Mouse (Mus musculus) midbrain, embryonic 14.5 days (tissue): ENCODE measurements around the gene Slc24a3. TPM values are rescaled to one million over a fixed set of nuclear protein-coding genes. Genes with fewer than 3 reads are reported as not detected.

Experiments
- ATAC-seq: fragments of 200-750 bp; cut with Nextera tagmentation; 2 replicates; pipeline ENCODE4 v1.8.0; 2017; ENCODE audit warnings: moderate number of reproducible peaks, moderate library complexity; ENCODE audit not compliant: low FRiP score, low TSS enrichment
- DNase-seq: peaks from one replicate; pipeline ENCODE4 v3.0.0-alpha.2; 2015
- H3K27ac ChIP-seq: fragments of 300-500 bp; sonication (generic); replicated peaks from 2 replicates; pipeline ENCODE4 v1.5.1; 2014; ENCODE audit warnings: mild to moderate bottlenecking, low read depth, low read length, moderate library complexity
- H3K27me3 ChIP-seq: fragments of 300-500 bp; sonication (generic); 2 replicates; pipeline ENCODE4 v1.6.1; 2014; ENCODE audit warnings: low read length, control low read depth, mixed read lengths; ENCODE audit not compliant: control insufficient read depth, insufficient read depth
- H3K36me3 ChIP-seq: fragments of 300-500 bp; sonication (generic); 2 replicates; pipeline ENCODE4 v1.6.1; 2014; ENCODE audit warnings: low read length, control low read depth; ENCODE audit not compliant: control insufficient read depth, insufficient read depth
- H3K4me1 ChIP-seq: fragments of 300-500 bp; sonication (generic); 2 replicates; pipeline ENCODE4 v1.6.1; 2014; ENCODE audit warnings: mild to moderate bottlenecking, antibody characterized with exemption, low read length, control low read depth; ENCODE audit not compliant: control insufficient read depth, insufficient read depth
- H3K4me2 ChIP-seq: fragments of 300-500 bp; sonication (generic); 2 replicates; pipeline ENCODE4 v1.6.1; 2014; ENCODE audit warnings: mild to moderate bottlenecking, low read length, moderate library complexity
- H3K4me3 ChIP-seq: fragments of 300-500 bp; sonication (generic); replicated peaks from 2 replicates; pipeline ENCODE4 v1.5.1; 2014; ENCODE audit warnings: low read depth, low read length
- H3K9ac ChIP-seq: fragments of 300-500 bp; sonication (generic); replicated peaks from 2 replicates; pipeline ENCODE4 v1.6.1; 2014; ENCODE audit warnings: mild to moderate bottlenecking, low read length, moderate library complexity
- H3K9me3 ChIP-seq: fragments of 300-500 bp; sonication (generic); 2 replicates; pipeline ENCODE4 v1.6.1; 2016; ENCODE audit warnings: low read length, control low read depth, mixed read lengths; ENCODE audit not compliant: control insufficient read depth
- WGBS: fragments of 180-500 bp; shearing (Covaris S2); extraction: QIAGEN DNeasy Blood & Tissue Kit; methylation state at CpG from one replicate; pipeline ENCODE4 v1.1.7; 2014; 5-methylcytosine and 5-hydroxymethylcytosine counted together
- polyA plus RNA-seq: library from polyadenylated mRNA; unstranded; fragments of >200 nt; fragmentation: Nextera tagmentation; extraction: Ambion mirVana; gene quantifications from 2 replicates; pipeline ENCODE4 v1.2.1, GENCODE M21; 2014

Slc24a3 gene
- polyA plus RNA-seq, 1 experiment from 2014 or later = 13.1 TPM

GRCm38 (mm10) chr2:145336406-145336805, 168.9 kb downstream of the Slc24a3 start:
- Histone ChIP-seq H3K4me2 (no peak overlapping the region), H3K27me3 (no peaks in the 10 kb centered on the region), H3K36me3 (no peaks in the 10 kb centered on the region), H3K4me1 (no peaks in the 10 kb centered on the region), H3K9ac (no peak overlapping the region), H3K27ac (no peak overlapping the region), H3K4me3 (no peak overlapping the region), H3K9me3 (no peaks in the 10 kb centered on the region)
- DNase-seq (no peak), ATAC-seq (no peak)

GRCm38 (mm10) chr2:145340816-145341215, 173.3 kb downstream of the Slc24a3 start:
- H3K4me2 ChIP-seq = no peak overlapping the region
- ATAC-seq (no peak), DNase-seq (no peak)
- H3K36me3 ChIP-seq = no peaks in the 10 kb centered on the region
- no peak overlapping the region for H3K4me3 ChIP-seq
- no peaks in the 10 kb centered on the region for H3K4me1 ChIP-seq
- no peak overlapping the region for H3K9ac ChIP-seq
- no peaks in the 10 kb centered on the region for H3K27me3 ChIP-seq
- WGBS = 80% methylated on average over 2 of the region's 2 CpGs
- no peak overlapping the region for H3K27ac ChIP-seq
- no peaks in the 10 kb centered on the region for H3K9me3 ChIP-seq

GRCm38 (mm10) chr2:145342956-145343355, 175.4 kb downstream of the Slc24a3 start:
- H3K27ac ChIP-seq = no peak overlapping the region
- no peaks in the 10 kb centered on the region for H3K4me1 ChIP-seq
- no peaks in the 10 kb centered on the region for H3K27me3 ChIP-seq
- ATAC-seq (no peak), DNase-seq (no peak)
- no peak overlapping the region for H3K4me3 ChIP-seq
- H3K4me2 ChIP-seq = no peak overlapping the region
- no peaks in the 10 kb centered on the region for H3K9me3 ChIP-seq
- H3K36me3 ChIP-seq = no peaks in the 10 kb centered on the region
- 87% methylated on average over 4 of the region's 4 CpGs for WGBS
- no peak overlapping the region for H3K9ac ChIP-seq

- Histone ChIP-seq H3K9me3 (no peaks in the 10 kb centered on the region), H3K4me3 (no peak overlapping the region), H3K9ac (no peak overlapping the region), H3K4me2 (no peak overlapping the region), H3K27ac (no peak overlapping the region), H3K4me1 (no peaks in the 10 kb centered on the region), H3K27me3 (no peaks in the 10 kb centered on the region), H3K36me3 (no peaks in the 10 kb centered on the region)
- 94% methylated on average over 1 of the region's 1 CpGs for WGBS
- ATAC-seq = no peak
- no peak for DNase-seq
These were observed 177.0 kb downstream of the Slc24a3 start for GRCm38 (mm10) chr2:145344521-145344920.

GRCm38 (mm10) chr2:145353801-145354200, 186.2 kb downstream of the Slc24a3 start:
- ATAC-seq (no peak), DNase-seq (no peak)
- H3K4me2 ChIP-seq = no peak overlapping the region
- H3K27ac ChIP-seq = no peak overlapping the region
- no peaks in the 10 kb centered on the region for H3K9me3 ChIP-seq
- H3K9ac ChIP-seq = no peak overlapping the region
- H3K27me3 ChIP-seq = no peaks in the 10 kb centered on the region
- H3K4me1 ChIP-seq = no peaks in the 10 kb centered on the region
- 73% methylated on average over 1 of the region's 1 CpGs for WGBS
- H3K36me3 ChIP-seq = no peaks in the 10 kb centered on the region
- H3K4me3 ChIP-seq = no peak overlapping the region

- H3K4me1 ChIP-seq = no peaks in the 10 kb centered on the region
- 81% methylated on average over 6 of the region's 6 CpGs for WGBS
- no peak for DNase-seq
- no peak overlapping the region for H3K4me2 ChIP-seq
- H3K9me3 ChIP-seq = no peaks in the 10 kb centered on the region
- H3K36me3 ChIP-seq = no peaks in the 10 kb centered on the region
- ATAC-seq = no peak
- no peaks in the 10 kb centered on the region for H3K27me3 ChIP-seq
- no peak overlapping the region for H3K27ac ChIP-seq
- no peak overlapping the region for H3K9ac ChIP-seq
- H3K4me3 ChIP-seq = no peak overlapping the region
These were observed 190.8 kb downstream of the Slc24a3 start for GRCm38 (mm10) chr2:145358236-145358942.

- no peaks in the 10 kb centered on the region for H3K27me3 ChIP-seq
- 85% methylated on average over 2 of the region's 2 CpGs for WGBS
- ATAC-seq (no peak), DNase-seq (no peak)
- no peak overlapping the region for H3K9ac ChIP-seq
- H3K9me3 ChIP-seq = no peaks in the 10 kb centered on the region
- H3K4me3 ChIP-seq = no peak overlapping the region
- H3K4me2 ChIP-seq = no peak overlapping the region
- no peaks in the 10 kb centered on the region for H3K4me1 ChIP-seq
- no peak overlapping the region for H3K27ac ChIP-seq
- no peaks in the 10 kb centered on the region for H3K36me3 ChIP-seq
These were observed 196.1 kb downstream of the Slc24a3 start for GRCm38 (mm10) chr2:145363604-145364003.

- Histone ChIP-seq H3K4me2 (no peak overlapping the region), H3K36me3 (no peaks in the 10 kb centered on the region), H3K27ac (no peak overlapping the region), H3K9me3 (no peaks in the 10 kb centered on the region), H3K4me1 (no peaks in the 10 kb centered on the region), H3K9ac (no peak overlapping the region), H3K4me3 (no peak overlapping the region), H3K27me3 (no peaks in the 10 kb centered on the region)
- no peak for ATAC-seq
- WGBS = 72% methylated on average over 2 of the region's 2 CpGs
- no peak for DNase-seq
These were observed 201.1 kb downstream of the Slc24a3 start for GRCm38 (mm10) chr2:145368701-145369100.

- Histone ChIP-seq H3K4me1 (no peaks in the 10 kb centered on the region), H3K36me3 (no peaks in the 10 kb centered on the region), H3K4me3 (no peak overlapping the region), H3K27me3 (no peaks in the 10 kb centered on the region), H3K4me2 (no peak overlapping the region), H3K9ac (no peak overlapping the region), H3K9me3 (no peaks in the 10 kb centered on the region), H3K27ac (no peak overlapping the region)
- DNase-seq = no peak
- ATAC-seq = no peak
- WGBS = 88% methylated on average over 4 of the region's 4 CpGs
These were observed 203.2 kb downstream of the Slc24a3 start for GRCm38 (mm10) chr2:145370795-145371194.
